Mouse (Mus musculus): ENCODE results near the gene Map4k3.

Gene Map4k3

DNA sequence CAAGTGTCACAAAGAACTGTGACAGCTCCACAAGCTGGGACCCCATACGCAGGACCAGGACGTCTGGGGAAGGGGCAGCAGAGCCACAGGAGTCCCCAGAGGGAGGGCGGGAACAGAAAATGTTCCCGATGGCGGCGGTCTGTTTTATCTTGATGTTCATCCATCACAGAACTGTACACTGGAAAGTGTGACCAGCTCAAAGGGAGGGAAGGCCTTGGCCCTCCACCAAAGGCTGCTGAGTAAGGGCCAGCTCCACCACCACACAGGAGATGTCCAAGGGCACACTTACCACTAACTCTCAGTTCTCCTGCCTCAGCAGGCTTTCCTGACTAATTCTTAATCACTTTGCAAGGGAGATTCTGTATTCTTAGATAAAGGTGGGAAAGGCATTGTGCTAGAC is 82.2 kb downstream of the Map4k3 start:
- H3K27me3 ChIP-seq (ENCODE audit: insufficient read depth, low read length): no peaks in the 10 kb centered on the region
- H3K9me3 ChIP-seq (ENCODE audit: low read length): peaks cover 22% of the 10 kb centered on the region
- peaks cover 80% of the 10 kb centered on the region for H3K36me3 ChIP-seq (ENCODE audit: insufficient read depth, low read length)
- H3K4me3 ChIP-seq (replicated peaks; ENCODE audit: low read length): no peak overlapping the region
- peaks cover 28% of the 10 kb centered on the region for H3K4me1 ChIP-seq (replicated peaks; ENCODE audit: low read depth, low read length)
- TF ChIP-seq POU5F1 (IDR thresholded peaks at IDR 0.05; ENCODE audit: borderline replicate concordance, low read length) (no peak), CTCF (conservative IDR thresholded peaks at IDR 0.05; ENCODE audit: low read length) (no peak), NANOG (IDR thresholded peaks at IDR 0.05; ENCODE audit: borderline replicate concordance, low read length) (no peak)

DNA sequence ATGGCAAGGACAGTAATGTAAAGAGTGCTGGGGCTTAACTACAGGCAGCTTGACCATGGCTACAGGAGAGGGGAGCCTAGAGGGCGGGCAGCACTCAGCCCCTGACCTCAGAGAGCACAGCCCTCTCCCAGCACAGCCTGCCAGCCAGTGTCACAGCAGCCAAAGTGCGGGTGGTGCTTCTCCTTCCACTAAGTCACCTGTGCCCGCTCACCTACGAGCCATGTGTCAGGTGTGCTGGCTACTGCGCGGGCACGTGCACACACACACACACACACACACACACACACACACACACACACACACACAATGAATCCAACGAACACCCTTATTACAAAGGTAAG is 82.6 kb downstream of the Map4k3 start:
- no peak for TF ChIP-seq CTCF (conservative IDR thresholded peaks at IDR 0.05; ENCODE audit: low read length)
- Histone ChIP-seq H3K9me3 (ENCODE audit: low read length) (peaks cover 22% of the 10 kb centered on the region), H3K36me3 (ENCODE audit: insufficient read depth, low read length) (peaks cover 82% of the 10 kb centered on the region), H3K4me1 (replicated peaks; ENCODE audit: low read depth, low read length) (peaks cover 28% of the 10 kb centered on the region), H3K4me3 (replicated peaks; ENCODE audit: low read length) (0 out of 2 replicates have a peak overlapping the region, but pooled peaks have one; percentile 10), H3K27me3 (ENCODE audit: insufficient read depth, low read length) (no peaks in the 10 kb centered on the region)

DNA sequence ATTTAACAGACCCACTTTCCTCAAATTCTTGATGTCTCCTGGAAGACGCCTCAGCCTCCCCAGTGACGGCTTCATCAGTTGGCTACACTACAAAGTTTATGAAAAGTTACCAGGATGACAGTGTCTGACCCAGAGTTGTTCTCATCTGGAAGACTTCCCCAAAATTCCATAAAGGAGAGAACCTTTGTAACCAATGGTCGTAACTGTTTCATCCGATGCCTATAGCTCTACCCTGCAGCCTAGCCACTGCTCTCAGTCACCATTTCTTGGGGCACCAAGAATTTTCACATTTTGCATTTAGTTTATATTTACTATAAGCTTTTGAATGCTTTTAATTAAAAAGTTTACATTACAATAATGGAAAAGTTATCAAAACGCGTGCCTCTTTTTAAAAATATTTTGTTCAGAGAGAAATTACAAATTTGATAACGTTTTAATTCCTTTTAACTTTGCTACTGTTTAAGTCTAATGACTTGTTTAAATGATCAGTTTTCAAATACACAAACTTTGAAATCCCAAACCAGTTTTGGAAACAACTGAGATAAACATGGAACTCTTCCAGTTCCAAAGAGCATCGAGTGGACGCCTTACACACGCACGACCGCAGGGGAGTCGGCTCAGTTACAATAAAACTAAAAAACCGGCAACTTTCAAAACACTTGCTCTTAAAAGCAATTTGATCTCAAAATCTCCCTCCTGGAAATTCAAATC is 83.1 kb downstream of the Map4k3 start:
- TF ChIP-seq NANOG (IDR thresholded peaks at IDR 0.05; ENCODE audit: borderline replicate concordance, low read length): no peak
- no peak for TF ChIP-seq CTCF (conservative IDR thresholded peaks at IDR 0.05; ENCODE audit: low read length)
- TF ChIP-seq POU5F1 (IDR thresholded peaks at IDR 0.05; ENCODE audit: borderline replicate concordance, low read length): no peak
- Histone ChIP-seq H3K4me3 (replicated peaks; ENCODE audit: low read length) (0 out of 2 replicates have a peak overlapping the region, but pooled peaks have one; percentile 13), H3K36me3 (ENCODE audit: insufficient read depth, low read length) (peaks cover 85% of the 10 kb centered on the region), H3K9me3 (ENCODE audit: low read length) (peaks cover 22% of the 10 kb centered on the region), H3K4me1 (replicated peaks; ENCODE audit: low read depth, low read length) (peaks cover 28% of the 10 kb centered on the region), H3K27me3 (ENCODE audit: insufficient read depth, low read length) (no peaks in the 10 kb centered on the region)

DNA sequence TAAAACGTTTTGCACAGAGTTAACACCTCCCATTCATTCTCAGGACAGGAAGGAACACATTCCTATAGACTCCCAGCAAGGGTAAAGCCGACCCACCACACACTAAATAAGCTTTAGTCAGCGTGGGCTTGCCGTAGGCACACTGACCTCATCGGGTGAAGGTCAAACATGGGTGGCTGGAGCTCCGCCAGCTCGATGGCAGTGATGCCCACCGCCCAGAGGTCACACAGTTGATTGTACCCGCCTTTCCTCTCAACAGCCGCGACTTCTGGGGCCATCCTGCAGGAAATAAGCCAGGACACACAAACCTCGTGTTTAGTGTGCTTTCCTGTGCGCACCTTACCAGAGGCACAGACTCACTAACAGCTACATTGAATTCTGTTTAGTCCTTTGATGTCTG is 83.7 kb downstream of the Map4k3 start:
- peaks cover 22% of the 10 kb centered on the region for H3K9me3 ChIP-seq (ENCODE audit: low read length)
- peaks cover 80% of the 10 kb centered on the region for H3K36me3 ChIP-seq (ENCODE audit: insufficient read depth, low read length)
- TF ChIP-seq POU5F1 (IDR thresholded peaks at IDR 0.05; ENCODE audit: borderline replicate concordance, low read length) (no peak), CTCF (conservative IDR thresholded peaks at IDR 0.05; ENCODE audit: low read length) (no peak)
- H3K4me1 ChIP-seq (replicated peaks; ENCODE audit: low read depth, low read length): peaks cover 28% of the 10 kb centered on the region
- no peaks in the 10 kb centered on the region for H3K27me3 ChIP-seq (ENCODE audit: insufficient read depth, low read length)
- 0 out of 2 replicates have a peak overlapping the region, but pooled peaks have one; percentile 13 for H3K4me3 ChIP-seq (replicated peaks; ENCODE audit: low read length)

DNA sequence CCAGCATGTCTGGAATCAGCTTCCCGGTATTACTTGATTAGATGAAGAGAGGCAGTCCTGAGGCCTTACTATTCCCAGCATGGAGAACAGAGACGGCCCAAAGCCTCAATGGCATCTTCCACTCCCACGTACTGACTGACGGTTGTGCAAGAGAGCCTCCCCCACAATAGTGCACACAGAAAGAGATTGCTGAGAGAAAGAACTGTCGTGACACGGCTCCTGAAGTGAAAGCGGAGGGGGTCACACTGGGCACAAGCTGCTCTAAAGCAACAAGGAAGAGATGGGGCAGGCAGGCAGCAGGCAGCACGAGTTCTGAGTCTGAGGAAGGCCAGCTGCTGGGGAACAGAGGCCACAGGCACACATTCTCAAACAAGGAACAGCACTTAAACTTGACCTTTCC is 90.2 kb downstream of the Map4k3 start:
- TF ChIP-seq CTCF (conservative IDR thresholded peaks at IDR 0.05; ENCODE audit: low read length) (no peak), POU5F1 (IDR thresholded peaks at IDR 0.05; ENCODE audit: borderline replicate concordance, low read length) (no peak), NANOG (IDR thresholded peaks at IDR 0.05; ENCODE audit: borderline replicate concordance, low read length) (no peak)
- Histone ChIP-seq H3K4me3 (replicated peaks; ENCODE audit: low read length) (no peak overlapping the region), H3K9me3 (ENCODE audit: low read length) (no peaks in the 10 kb centered on the region), H3K36me3 (ENCODE audit: insufficient read depth, low read length) (peaks cover 37% of the 10 kb centered on the region), H3K27me3 (ENCODE audit: insufficient read depth, low read length) (no peaks in the 10 kb centered on the region), H3K4me1 (replicated peaks; ENCODE audit: low read depth, low read length) (peaks cover 44% of the 10 kb centered on the region)

DNA sequence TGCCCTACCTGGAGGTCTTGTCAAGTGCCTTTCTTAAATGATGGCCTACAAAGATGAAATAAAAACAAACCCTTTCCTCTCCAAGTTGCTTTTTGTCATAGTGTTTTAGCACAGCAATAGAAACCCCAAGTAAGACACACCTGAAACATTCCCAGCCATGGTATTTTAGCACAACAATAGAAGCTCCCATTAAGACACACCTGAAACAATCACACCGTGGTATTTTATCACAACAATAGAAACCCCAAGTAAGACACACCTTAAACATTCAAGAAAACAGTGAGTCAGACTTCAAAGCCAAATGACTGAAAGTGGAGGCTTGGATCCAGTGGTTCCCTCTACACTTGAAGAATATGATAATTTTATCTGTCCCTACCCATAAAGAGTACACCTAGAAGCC is 92.5 kb downstream of the Map4k3 start:
- Histone ChIP-seq H3K4me3 (replicated peaks; ENCODE audit: low read length) (peak overlapping the region; percentile 17; the same call in 1 of the 2 replicates), H3K36me3 (ENCODE audit: insufficient read depth, low read length) (peaks cover 35% of the 10 kb centered on the region), H3K4me1 (replicated peaks; ENCODE audit: low read depth, low read length) (peaks cover 62% of the 10 kb centered on the region), H3K27me3 (ENCODE audit: insufficient read depth, low read length) (no peaks in the 10 kb centered on the region), H3K9me3 (ENCODE audit: low read length) (no peaks in the 10 kb centered on the region)
- no peak for TF ChIP-seq CTCF (conservative IDR thresholded peaks at IDR 0.05; ENCODE audit: low read length)
- TF ChIP-seq NANOG (IDR thresholded peaks at IDR 0.05; ENCODE audit: borderline replicate concordance, low read length): peak; percentile 93
- peak; percentile 26; the same call in 1 of the 2 replicates for TF ChIP-seq POU5F1 (IDR thresholded peaks at IDR 0.05; ENCODE audit: borderline replicate concordance, low read length)

DNA sequence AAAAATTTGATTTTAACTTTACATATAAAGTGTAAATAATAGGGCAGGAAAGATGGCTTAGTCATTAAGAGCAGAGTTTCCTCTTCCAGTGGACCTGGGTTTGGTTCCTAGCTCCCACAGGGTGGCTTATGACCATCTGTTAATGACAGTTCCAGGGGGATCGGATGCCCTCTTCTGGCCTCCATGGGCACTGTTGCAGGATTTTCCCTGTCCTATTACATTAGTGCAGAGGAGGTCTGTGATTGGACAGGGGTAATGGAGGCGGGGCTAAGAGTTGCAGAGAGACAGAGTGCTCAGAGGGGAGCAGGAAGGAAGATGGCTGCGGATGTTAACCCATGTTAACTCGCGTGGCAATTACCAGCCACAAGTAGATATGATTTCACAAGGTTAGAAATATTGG is 95.4 kb downstream of the Map4k3 start:
- Histone ChIP-seq H3K36me3 (ENCODE audit: insufficient read depth, low read length) (peaks cover 37% of the 10 kb centered on the region), H3K9me3 (ENCODE audit: low read length) (no peaks in the 10 kb centered on the region), H3K27me3 (ENCODE audit: insufficient read depth, low read length) (no peaks in the 10 kb centered on the region), H3K4me1 (replicated peaks; ENCODE audit: low read depth, low read length) (peaks cover 54% of the 10 kb centered on the region), H3K4me3 (replicated peaks; ENCODE audit: low read length) (peak overlapping the region; percentile 58)
- TF ChIP-seq NANOG (IDR thresholded peaks at IDR 0.05; ENCODE audit: borderline replicate concordance, low read length) (no peak), POU5F1 (IDR thresholded peaks at IDR 0.05; ENCODE audit: borderline replicate concordance, low read length) (no peak), CTCF (conservative IDR thresholded peaks at IDR 0.05; ENCODE audit: low read length) (peak; percentile 57)

DNA sequence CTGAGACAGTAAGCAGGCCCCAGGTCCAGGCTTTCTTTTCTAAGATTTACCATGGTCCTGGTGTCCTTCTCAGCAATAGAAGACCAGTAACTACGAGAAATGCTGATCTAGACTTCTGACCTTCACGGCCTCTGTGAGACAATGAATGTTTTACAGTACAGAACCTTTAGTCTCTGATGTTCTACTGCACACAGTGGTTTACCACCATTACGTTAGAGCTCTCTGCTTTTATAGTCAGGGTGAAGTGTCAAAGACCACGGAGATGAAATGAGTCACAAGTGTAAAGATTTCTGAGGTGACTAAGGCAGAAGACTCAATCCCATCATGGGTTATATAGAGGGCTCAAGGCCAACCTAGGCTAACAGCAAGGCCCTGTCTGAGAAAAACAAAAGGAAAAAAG is 95.9 kb downstream of the Map4k3 start:
- TF ChIP-seq CTCF (conservative IDR thresholded peaks at IDR 0.05; ENCODE audit: low read length) (no peak), NANOG (IDR thresholded peaks at IDR 0.05; ENCODE audit: borderline replicate concordance, low read length) (no peak), POU5F1 (IDR thresholded peaks at IDR 0.05; ENCODE audit: borderline replicate concordance, low read length) (no peak)

DNA sequence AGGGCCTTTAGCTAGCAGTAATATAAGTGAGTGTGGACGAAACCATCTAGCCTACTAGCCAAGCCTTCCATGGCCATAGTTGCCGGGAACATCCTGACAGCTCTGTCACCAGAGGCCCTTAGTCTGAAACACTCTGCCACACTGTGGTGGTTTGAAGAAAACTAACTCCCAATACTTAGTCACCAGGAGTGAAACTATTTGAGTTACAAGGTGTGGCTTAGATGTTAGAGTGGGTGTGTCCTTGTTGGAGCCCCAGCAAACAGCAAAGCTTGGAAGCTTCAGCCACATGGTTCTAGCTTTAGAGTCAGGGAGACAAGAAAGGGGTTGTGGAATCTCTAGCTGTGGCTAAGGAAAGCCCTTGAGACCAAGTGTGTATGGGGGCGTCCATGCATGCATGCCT is 97.3 kb downstream of the Map4k3 start:
- H3K4me3 ChIP-seq (replicated peaks; ENCODE audit: low read length): no peak overlapping the region
- H3K9me3 ChIP-seq (ENCODE audit: low read length): no peaks in the 10 kb centered on the region
- no peak for TF ChIP-seq NANOG (IDR thresholded peaks at IDR 0.05; ENCODE audit: borderline replicate concordance, low read length)
- no peak for TF ChIP-seq CTCF (conservative IDR thresholded peaks at IDR 0.05; ENCODE audit: low read length)
- TF ChIP-seq POU5F1 (IDR thresholded peaks at IDR 0.05; ENCODE audit: borderline replicate concordance, low read length): no peak
- H3K27me3 ChIP-seq (ENCODE audit: insufficient read depth, low read length): no peaks in the 10 kb centered on the region
- peaks cover 48% of the 10 kb centered on the region for H3K36me3 ChIP-seq (ENCODE audit: insufficient read depth, low read length)
- H3K4me1 ChIP-seq (replicated peaks; ENCODE audit: low read depth, low read length): peaks cover 38% of the 10 kb centered on the region

More for the DNA sequence above, 95.9 kb downstream of the Map4k3 start:
- no peaks in the 10 kb centered on the region for H3K27me3 ChIP-seq (ENCODE audit: insufficient read depth, low read length)
- peaks cover 42% of the 10 kb centered on the region for H3K36me3 ChIP-seq (ENCODE audit: insufficient read depth, low read length)
- no peak overlapping the region for H3K4me3 ChIP-seq (replicated peaks; ENCODE audit: low read length)
- peaks cover 49% of the 10 kb centered on the region for H3K4me1 ChIP-seq (replicated peaks; ENCODE audit: low read depth, low read length)
- no peaks in the 10 kb centered on the region for H3K9me3 ChIP-seq (ENCODE audit: low read length)
